Mouse (Mus musculus): Measurements from ENCODE around the gene Nos1.

- TF ChIP-seq TAL1 (IDR thresholded peaks at IDR 0.05; ENCODE audit: low read length) = no peak
- TF ChIP-seq GATA1 (IDR thresholded peaks at IDR 0.05; ENCODE audit: low read length) = no peak
These were observed 198.2 kb downstream of the Nos1 start for GRCm38 (mm10) chr5:117979082-117979481.

Data from erythroblast, embryonic 14.5 days (primary cell).